Mouse (Mus musculus) 3134 (cell line): ENCODE results near the gene Lpin3.

Experiments used
- DNase-seq: peaks from one replicate; pipeline ENCODE4 v3.0.0-alpha.2; 2011; ENCODE audit warnings: low spot score; ENCODE audit not compliant: insufficient read length; ENCODE audit errors: extremely low read depth

Gene Lpin3

DNA sequence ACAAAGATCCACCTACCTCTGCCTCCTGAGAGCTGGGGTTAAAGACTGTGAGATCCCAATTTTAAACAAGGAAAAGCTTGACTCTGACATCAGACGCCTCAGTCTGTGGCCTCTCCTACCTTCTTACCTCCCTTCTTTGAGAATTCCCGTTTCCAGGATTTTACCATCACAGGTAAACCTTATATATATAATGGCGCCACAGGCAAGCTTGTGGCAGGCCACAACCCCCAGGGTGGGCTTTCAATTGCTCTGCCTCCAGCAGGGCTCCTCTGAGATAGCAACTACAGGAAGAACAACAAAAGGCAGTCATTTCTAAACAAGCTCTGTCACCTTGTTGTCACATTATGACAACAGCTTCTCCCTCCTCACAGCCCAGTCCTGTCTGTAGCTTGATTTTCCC, 5.8 kb downstream of the Lpin3 start:
- no peak for DNase-seq

DNA sequence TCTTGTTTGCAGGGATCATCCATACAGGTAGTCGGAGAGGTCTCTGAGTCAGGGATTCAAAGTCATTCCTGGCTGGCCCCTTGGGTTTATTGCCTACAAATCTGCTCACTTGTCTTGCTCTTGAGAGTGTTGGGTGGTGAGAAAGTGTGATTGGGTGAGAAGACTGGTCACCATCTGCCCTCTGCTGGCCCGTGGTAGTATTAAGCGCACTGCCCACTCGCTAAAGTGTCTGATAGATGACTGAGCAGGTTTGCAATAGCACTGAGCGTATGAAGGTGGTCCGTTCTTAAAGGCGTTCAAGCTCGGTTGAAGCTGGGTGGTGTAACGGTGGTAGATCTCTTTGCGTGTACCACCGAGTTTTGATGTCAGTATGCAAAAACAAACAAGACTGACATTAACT, 6.8 kb downstream of the Lpin3 start:
- no peak for DNase-seq

DNA sequence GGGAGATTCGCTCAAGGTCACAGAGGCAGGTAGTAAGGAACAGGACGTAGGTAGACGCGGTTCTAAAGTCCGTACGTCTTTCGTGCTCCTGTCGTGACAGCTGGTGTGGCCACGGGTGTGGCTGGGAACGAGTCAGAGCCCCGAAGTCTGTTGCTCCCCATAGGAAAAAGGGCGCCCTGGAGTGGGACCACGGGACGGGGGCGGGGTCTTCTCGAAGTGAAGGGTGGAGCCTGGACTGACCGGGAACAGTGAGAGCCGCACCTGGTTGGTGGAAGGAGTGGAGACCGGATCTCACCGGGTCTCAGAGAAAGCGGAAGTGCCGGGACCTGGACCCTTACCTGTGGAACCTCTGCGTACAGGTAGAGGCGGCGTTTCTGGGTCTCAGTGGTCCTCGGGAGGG, 7.4 kb downstream of the Lpin3 start:
- DNase-seq = no peak

DNA sequence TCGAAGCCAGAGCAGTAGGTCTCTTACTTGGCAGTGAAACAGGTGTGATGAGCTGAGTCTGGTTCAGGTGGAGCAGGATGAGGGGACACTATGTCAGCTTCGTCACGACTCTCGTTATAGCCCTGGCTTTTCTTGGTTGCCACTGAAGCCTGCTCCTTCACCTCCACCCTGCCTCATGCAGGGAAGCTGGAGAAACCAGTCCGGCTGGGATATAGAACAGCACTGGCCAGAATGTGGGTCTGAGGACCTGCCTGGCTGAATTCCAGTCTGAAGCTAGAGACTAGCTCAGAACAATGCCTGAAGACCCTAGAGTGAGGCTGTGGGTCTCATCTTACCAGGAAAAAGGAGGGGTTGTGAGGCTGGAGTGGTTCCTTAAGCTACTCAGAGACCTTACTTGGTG, 10.6 kb downstream of the Lpin3 start:
- no peak for DNase-seq

DNA sequence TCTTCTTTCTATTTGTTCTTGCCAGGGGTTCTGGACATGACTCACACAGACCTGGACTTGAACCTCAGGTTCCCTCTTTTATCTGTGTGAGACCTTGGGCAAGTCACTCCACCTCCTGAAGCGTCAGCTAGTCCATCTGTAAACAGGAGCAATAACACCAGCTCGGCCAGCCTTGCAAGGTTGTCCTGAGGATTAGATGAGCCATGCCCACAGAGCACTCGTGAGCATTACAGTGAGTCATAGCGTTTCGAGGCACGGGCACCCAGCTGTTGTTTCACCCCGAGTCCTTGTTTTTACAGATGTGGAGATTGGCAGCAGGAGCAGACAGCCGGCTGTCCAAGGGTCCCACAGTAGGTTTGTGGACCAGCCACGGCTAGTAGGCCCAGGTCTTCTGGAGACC, 11.2 kb downstream of the Lpin3 start:
- no peak for DNase-seq

DNA sequence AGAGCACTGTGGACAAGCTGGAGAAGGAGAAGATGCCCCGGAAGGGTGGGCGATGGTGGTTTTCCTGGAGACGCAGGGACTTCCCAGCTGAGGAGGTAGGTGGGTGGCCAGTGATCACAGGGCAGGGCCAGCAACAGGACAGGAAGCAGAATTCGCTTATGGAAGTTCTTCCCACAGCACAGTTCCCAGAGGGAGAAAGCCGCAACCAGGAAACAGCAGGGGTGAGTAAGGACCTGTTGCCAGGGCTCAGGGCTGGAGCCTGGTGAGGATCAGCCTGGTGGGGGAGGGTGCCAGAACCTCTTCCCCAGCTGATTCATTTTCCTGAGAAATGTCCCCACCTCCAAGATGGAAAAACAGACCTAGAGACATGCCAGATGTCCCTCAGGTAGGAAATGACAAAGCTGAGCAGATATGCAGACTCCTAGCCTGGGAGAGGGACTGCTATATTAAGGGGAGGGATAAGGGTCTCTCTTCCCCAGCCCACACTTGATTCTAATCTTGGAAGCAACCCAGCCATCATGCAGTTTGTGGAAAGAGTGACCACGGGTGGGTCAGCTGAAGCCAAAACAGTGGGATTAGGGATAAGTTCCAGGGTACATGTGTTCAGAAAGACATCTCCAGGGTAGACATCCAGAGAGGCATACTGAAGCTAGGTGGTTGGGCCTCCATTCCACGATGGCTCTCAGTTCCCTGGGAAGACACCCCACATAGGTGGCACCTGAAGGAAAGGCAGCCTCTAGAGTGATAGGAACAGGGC, 21.4 kb downstream of the Lpin3 start:
- DNase-seq = no peak

DNA sequence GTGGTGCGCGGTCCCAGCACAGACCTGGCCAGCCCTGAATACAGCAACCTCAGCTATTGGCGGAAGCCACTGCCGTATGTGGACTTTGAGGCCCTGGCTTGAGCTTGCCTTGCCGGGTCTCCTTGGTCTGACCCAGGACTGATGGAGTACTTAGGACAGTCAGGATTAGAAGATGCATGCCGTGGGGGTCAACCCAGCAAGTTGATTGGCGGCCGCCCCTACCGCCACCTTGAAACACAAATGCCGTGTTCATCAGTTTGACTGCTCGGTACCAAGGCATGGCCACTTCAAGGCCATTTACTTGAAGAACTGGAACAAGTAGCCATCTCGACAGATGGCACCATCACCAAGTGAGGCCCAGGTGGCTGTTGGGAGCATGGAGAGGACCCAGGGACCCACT, 24.8 kb downstream of the Lpin3 start:
- no peak for DNase-seq

DNA sequence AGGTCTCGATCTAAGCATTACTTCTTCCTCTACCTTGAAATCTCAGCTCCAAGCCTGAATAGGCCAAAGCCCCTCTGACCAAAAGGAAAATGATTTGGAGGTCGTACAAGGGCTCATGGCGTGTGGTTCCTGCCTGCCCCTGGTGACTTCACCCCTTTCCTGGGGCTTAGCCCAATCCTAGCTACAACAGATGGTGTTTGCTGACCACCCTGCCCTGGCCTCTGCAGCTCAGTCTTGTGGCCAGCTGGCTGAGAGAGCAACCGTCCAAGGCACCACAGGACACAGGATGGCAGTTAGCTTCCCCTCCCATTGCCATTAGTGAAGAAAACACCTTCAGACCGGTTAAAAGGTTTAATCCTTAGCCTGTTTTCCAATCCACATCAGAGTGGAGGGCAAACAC, 25.6 kb downstream of the Lpin3 start:
- DNase-seq = no peak

DNA sequence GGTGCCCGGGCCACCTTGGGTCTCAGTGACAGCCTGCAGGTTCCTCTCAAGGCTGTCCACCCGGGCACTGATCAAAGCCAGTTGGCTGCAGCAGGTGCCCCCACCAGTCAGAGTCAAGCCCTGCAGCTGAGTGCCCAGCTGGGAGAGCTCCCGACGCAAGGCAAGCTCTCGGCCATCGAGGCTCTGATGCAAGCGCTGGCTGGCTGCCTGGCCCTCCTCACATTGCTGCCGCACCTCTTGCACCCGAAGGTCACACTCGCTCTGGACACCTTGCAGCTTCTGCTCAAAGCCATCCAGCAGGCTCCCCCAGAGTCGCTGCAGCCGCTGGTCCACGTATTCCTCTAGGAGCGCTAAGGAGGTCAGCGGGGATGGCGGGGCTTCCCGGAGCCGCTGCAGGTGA, 28.1 kb downstream of the Lpin3 start:
- no peak for DNase-seq

DNA sequence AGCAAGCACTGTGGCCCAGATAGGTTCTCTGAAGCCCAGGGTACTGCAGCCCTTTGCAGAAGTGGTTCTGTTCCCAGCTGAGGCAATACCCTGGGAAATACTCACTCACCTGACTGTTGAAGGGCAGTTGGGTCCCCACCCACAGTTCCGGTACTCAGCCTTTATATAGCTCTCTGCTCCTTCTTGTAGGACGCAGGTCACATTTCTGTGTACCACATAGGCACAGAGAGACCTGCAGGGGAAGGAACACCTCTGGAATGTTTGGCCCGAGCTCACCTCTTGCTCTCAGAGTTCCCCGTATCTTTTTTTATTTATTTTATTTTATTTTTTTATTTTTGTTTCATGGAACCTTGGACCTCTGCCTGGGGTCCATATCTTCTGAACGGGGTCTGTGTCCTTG, 30.2 kb downstream of the Lpin3 start:
- DNase-seq = no peak

DNA sequence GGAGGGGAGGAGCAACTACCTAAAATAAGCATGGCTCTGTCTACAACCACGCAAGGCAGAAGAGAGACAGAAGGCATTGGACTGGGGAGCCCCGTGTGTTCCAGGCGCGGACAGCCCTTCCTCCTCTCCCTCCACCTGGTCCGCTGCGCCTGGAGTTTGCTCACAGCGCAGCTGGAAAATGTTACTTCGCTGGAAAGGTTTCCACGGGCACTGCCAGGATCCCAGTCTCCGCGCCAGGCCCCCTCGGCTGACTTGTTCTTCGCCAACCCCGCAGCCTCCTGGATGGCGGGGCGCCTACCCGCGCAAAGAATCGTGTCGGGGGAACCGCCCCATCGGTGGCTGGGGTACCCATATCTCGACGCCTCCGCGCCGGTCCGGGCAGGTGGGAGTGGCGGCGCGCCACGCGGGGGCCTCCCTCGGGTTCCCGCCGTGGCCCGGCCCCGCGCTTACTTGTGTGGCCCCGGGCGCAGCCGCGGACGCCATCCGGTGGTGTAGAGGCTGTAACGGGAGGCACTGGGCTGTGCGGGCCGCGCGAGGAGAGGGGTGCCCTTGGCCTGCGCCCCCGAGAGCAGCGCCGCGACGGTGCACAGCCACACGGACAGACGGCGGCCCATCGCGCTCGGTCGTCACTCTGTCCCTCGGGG, 31.2 kb downstream of the Lpin3 start:
- no peak for DNase-seq

DNA sequence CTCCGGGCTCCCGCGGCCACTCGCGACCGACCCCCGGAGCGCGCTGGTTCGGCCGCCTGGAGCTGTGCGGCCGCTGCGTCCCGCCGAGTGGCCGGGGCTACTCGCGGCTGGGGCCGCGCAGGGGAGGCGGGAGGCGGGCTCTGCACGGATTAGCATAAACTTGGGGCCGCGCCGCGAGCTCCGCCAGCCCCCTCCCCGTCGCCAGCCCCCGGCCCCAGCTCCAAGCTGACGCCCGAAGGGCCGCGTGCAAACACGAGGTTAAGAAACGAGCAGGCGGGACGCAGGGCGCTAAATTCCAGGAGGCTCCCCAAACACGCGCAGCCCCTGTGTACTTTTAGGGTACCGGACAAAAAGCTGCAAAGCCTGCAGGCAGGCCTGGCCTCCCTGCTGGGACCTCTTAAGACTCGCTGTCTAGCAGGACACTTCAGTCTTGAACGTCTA, 31.8 kb downstream of the Lpin3 start, which contains the start of gene Emilin3:
Emilin3 (minus strand) TSS at position 98 of the 441 bp plus-strand sequence.
- no peak for DNase-seq

DNA sequence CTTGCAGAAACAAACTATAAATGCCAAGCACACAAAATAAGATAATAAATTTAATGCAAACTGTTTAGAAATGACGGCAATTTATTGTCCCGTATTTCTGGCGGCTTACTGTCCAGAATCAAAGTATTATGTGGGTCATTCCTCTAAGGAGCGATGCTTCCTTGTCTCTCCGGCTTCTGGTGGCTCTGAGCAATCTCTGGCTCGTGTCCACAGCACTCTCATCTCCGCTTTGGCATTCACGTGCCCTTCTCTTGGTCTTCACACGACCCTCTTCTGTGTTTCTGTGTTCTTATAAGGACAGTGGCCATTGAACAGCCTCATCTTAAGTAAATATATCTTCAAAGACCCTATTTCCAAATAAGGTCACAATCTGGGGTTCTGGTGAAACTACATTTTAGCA, 34.2 kb downstream of the Lpin3 start:
- DNase-seq = no peak

DNA sequence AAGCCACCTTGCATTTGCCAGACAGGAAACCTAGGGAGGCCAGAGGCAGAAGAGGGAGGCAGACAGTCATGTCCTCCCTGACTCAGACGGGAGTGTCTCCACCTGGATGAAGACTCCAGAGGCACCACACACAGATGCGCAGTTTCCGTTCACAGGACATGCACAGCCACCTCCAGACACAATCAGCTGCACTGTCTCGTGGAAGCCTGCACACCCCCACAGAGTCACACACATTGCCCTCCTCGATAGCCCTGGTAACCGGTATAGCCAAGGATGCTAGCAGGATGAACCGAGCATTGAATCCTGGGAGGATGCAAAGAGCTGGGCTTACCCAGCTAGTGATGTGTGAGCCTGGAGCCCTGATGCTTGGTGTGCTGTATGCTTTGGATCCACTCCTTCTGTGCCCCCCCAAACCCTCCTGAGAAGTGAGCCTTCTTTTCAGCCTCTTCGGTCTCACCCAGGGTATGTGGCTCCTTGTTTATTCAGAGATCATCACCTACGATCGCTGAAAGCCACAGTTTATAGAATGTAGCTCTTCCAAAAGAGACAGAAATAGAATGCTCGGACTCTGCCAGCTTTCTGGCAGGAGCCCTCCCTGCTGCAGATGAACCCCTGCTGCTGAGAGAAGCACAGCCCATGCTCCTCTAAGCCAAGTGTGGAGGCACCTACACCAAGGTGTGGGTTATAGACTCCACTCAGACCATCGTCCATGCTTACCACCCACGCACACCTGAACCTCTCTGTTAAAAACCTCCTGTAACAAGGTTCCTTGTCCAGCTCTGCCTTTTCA, 35.5 kb downstream of the Lpin3 start:
- DNase-seq = no peak

DNA sequence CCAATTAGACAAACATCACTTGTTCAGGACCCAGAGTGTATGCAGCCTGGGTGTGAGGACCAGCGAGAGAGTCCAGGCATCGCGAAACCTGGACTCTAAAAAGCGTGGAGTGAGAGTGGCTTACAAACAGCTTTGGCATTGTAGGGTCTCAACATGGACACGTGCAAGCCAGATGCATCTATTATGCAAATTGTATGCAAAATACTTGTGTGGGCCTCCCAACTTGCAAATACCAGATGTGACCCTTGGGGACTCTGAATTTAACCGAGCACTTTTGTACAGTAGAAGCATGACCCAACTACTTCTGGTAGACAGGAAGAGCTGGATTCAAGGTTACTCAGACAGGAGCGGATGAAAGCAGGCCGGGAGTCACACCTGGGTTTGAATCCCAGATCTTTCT, 36.2 kb downstream of the Lpin3 start:
- DNase-seq = no peak

DNA sequence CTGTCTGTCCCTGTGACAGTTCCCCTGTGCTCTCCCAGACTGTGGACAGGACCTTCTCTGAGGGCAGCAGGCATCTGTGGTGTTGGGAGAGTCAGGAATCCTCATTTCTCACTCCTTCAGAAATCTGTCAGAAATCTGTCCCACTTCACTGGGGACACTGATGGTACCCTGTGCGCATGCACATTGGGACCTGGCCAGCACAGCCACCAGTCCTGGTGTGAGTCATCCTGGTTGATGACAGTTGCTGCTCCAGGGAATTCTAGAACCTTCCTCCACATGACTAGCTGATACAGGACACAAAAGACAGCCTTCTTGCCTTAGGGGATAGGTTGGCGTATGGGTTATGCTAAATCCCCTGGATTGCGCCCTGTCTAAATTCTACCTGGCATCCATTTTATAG, 36.8 kb downstream of the Lpin3 start:
- no peak for DNase-seq

DNA sequence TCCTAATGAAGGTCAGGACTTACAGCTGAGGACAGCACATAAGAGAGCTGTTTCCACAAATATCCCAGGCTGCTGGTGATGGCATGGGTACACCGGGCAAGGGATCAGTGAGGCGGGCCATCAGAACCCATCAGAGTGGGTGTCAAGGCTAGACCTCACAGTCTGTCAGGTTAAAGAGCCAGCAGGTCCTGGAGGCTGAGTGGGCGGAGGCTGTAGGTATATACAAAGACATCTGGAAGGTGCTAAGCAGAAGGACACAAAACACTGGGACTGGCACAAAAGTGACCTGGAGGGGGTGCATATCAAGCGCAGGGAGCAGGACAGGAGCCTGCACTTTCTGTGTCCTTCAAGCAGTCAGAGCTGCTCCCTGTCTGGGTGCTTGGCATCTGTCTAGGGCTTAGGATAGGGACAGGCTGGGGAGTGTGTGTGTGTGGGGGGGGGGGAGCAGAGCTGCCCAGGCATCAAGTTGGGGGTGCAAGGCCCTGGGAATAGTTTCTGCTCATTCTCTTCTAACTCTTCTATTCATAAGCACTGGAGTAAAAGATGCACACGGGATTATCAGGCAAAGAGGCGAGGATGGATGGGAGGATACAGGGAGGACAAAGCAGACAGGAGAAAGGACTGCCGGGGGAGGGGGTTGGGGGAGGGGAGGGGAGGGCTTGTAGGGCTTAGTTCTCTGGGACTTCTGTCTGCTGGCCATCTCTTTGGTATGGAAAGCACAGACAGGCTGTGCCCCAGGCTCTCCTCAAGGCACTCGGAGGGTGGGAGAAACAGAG, 37.9 kb downstream of the Lpin3 start:
- no peak for DNase-seq

DNA sequence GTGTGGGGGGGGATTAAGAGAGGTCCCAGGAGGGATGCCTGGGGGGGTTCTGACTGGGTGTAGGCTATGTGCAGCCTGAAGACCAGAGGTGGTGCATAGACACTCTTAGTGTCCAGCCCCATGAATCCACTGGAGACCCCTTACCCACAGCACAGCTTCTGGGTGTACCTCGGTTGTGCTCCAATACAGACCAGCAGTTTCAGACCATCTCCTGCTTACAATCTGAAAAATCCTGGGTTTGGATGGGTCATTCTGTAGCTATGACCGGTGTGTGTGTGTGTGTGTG, 38.4 kb downstream of the Lpin3 start:
- DNase-seq = no peak

DNA sequence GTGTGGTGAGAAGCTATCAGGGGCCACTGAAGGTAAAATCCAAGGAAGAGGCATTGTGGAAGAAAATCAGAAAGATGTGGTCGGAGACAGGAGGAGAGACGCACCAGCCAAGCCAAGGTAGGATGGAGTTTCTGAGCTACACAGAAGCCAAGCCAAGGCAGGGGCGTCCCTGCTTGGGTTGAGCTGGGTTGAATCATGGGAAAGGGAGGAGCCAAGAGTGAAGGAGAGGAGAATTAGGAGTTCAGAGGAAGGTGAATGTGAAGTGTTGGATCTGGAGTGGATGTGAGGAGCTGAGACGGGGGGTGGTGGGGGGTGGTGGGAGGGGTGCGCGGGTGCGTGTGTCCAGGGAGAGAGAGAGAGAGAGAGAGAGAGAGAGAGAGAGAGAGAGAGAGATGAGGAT, 40.8 kb downstream of the Lpin3 start:
- no peak for DNase-seq

DNA sequence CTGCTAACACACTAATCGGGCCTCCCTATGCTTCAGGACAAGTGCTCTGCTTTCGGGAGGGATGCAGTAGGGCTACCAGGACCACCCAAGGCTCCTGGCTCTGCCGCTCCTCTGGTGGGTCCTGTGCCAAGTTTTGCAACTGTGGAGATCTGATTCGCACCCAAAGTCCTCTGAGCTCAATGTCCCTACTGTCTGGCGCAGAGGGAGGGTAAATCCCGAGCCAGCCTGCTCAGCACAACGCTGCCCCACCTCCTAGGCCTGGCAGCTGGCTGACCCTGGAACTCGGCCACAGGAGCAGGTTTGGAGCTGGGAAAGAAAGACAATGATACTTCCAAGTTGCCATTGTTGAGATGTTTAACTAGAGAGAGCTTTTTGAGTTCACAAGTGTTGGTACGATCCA, 44.7 kb downstream of the Lpin3 start:
- DNase-seq = no peak

DNA sequence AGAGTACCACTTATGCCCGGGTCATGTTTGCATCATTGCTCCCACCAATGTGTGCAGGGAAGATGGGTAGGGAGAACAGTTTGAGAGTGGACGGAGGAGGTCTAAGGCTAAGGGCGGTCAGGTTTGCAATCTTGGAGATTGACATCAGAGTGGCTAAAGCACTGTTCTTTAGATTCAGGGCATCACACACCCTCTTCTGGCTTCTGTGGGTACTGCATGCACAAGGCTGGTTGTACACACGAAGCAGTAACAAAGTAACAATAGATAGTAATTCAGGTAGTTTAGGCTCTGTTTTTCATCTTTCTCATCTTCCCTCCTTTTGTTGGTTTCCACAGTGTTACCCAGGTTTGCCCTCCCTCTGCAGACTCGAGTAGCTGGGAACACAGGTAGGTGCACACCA, 50.9 kb downstream of the Lpin3 start:
- DNase-seq = no peak
